Mouse (Mus musculus): ENCODE measurements around the gene Mid2.

DNA sequence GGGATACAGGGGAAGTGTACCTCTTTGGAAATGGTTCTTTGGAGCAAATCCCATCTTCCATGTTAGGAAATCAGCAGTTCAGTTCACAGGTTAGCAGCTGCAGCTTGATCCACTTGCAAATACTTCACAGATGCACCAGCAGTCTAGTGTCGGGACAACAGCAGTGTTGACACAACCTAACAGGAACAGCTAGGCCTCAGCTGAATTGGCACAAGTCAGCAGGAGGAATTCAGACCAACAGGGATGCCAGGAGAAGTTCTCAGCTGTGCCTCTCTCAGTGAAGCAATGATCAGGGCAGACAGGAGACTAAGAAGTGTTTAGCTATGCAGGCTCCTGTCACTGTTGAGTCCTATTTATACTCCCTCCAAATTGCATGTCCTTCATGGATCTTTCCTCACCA is 105.4 kb downstream of the Mid2 start:
- TF ChIP-seq POLR2A (IDR thresholded peaks at IDR 0.05; ENCODE audit: low read depth, low read length) = no peak
- TF ChIP-seq CTCF (conservative IDR thresholded peaks at IDR 0.05; ENCODE audit: insufficient read depth, insufficient read length, low read depth, low read length) = no peak
